Mouse (Mus musculus): ENCODE data around the gene Phactr2.

Phactr2 gene

DNA sequence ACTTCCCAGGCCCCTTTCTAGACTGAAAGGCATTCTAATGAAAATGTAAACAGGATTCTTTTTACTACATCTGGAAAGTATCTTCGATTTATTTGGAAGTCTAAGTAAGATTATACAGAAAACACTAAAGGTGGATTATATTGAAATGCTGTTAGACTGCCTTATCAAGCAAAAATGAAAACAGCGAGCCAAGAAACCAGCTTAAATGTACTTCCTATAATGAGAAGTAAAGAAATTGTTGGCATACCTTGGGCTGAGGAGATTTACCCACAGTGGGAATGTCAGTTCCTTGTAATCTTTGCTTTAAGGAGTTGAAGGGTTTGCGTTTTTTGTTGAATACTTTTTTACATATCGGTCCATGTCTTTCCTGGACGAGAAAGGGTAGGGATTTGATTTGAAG is 305.8 kb downstream of the Phactr2 start:
- DNase-seq (ENCODE audit: low spot score in 2 of 2): no peak

DNA sequence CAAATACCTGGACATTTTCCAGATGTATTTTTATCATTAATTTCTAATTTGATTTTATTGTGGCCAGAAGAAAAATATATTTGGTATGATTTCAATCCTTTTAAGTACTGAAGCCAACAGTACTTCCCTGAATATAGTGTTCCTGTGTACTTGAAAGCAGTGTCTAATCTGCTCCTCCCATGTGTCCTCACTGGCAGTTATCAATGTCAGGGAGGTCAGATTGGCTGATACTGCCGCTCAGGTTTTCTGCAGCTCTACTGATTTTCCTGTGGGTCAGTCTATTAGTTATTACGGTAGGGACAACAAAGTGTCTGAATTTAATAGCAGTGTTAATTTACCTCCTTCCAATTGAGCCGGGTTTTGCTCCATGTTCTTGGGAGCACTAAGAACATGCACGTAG is 312.2 kb downstream of the Phactr2 start:
- DNase-seq (ENCODE audit: low spot score in 2 of 2): no peak

GRCm38 (mm10) chr10:13160913-13161312 is 313.3 kb downstream of the Phactr2 start:
- no peak for DNase-seq (ENCODE audit: low spot score in 2 of 2)

Measured in frontal cortex, postnatal 10 days (tissue).